Mouse (Mus musculus) lung, embryonic 16.5 days (tissue): Measurements from ENCODE around the gene Rnf215. TPM values are rescaled to one million over a fixed set of nuclear protein-coding genes. Genes with fewer than 3 reads are reported as not detected.
A peak's percentile ranks its signal among the peaks of the same experiment; 100 is the strongest.

Source experiments
- ATAC-seq: fragments of 200-750 bp; cut with Nextera tagmentation; 2 replicates; pipeline ENCODE4 v1.8.0; 2017; ENCODE audit warnings: low read depth, mild to moderate bottlenecking, moderate library complexity
- H3K27ac ChIP-seq: fragments of 300-500 bp; sonication (generic); 2 replicates; pipeline ENCODE4 v1.5.1; 2014; ENCODE audit warnings: mild to moderate bottlenecking, control low read depth, low read length
- H3K27me3 ChIP-seq: fragments of 300-500 bp; sonication (generic); 2 replicates; pipeline ENCODE4 v1.6.1; 2014; ENCODE audit warnings: low read depth, low read length, mixed read lengths; ENCODE audit not compliant: control insufficient read depth, insufficient read depth
- H3K36me3 ChIP-seq: fragments of 300-500 bp; sonication (generic); 2 replicates; pipeline ENCODE4 v1.6.1; 2014; ENCODE audit warnings: low read length; ENCODE audit not compliant: control insufficient read depth, insufficient read depth
- H3K4me1 ChIP-seq: fragments of 300-500 bp; sonication (generic); replicated peaks from 2 replicates; pipeline ENCODE4 v1.6.1; 2014; ENCODE audit warnings: low read length, mixed read lengths; ENCODE audit not compliant: control insufficient read depth, insufficient read depth
- H3K4me2 ChIP-seq: fragments of 300-500 bp; sonication (generic); 2 replicates; pipeline ENCODE4 v1.6.1; 2014; ENCODE audit warnings: low read depth, low read length, control low read depth
- H3K4me3 ChIP-seq: fragments of 300-500 bp; sonication (generic); 2 replicates; pipeline ENCODE4 v1.5.1; 2014; ENCODE audit warnings: mild to moderate bottlenecking, low read length, control low read depth
- H3K9ac ChIP-seq: fragments of 300-500 bp; sonication (generic); 2 replicates; pipeline ENCODE4 v1.6.1; 2014; ENCODE audit warnings: low read length, control low read depth
- H3K9me3 ChIP-seq: fragments of 300-500 bp; sonication (generic); 2 replicates; pipeline ENCODE4 v1.6.1; 2016; ENCODE audit warnings: low read length; ENCODE audit not compliant: control insufficient read depth
- WGBS: fragments of 180-500 bp; shearing (Covaris S2); extraction: QIAGEN DNeasy Blood & Tissue Kit; methylation state at CpG from one replicate; pipeline ENCODE4 v1.1.7; 2014; 5-methylcytosine and 5-hydroxymethylcytosine counted together
- polyA plus RNA-seq: library from polyadenylated mRNA; unstranded; fragments of >200 nt; fragmentation: Nextera tagmentation; extraction: Ambion mirVana; gene quantifications from 2 replicates; pipeline ENCODE4 v1.2.1, GENCODE M21; 2015

Rnf215 gene
- polyA plus RNA-seq: 33.6 and 35.7 TPM in 2 replicates

DNA sequence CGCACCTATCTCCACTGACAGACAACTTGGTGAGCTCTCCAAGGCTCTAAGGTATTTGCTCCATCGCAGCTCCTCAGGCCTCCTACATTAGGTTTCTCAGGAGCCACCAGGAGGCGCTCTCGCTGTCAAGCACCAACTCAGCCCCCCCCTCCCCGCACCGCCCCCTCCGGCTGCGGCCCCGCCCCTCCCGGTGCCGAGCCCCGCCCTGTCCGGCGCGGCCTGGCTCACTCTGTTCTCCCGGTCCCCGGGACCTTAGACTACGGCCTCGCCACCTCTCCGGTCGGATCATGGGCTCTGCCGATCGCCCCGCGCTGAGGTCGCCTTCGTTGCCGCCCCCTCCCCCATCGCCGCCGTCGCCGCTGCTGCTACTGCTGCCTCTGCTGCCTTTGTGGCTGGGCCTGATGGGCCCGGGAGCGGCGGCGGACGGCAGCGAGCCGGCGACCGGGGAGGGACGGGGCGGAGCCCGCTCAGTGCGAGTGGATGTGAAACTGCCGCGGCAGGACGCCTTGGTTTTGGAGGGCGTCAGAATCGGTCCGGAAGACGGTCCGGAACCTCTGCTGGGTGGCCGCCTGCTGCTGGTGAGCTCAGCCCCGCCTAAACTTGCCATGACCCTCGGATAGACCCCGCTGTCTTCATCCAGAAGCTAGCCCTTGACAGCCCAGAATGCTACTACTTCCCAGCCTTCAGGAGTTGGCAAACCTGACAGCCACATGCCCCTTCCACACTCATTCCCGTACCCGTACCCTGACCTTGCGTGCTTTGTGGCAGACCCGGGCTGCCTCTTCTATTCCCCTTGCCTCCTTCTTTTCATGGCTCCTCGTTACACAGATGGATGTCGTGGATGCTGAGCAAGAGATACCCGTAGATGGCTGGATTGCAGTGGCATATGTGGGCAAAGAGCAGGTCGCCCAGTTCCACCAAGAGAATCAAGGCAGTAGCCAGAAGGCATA is at the start of gene Rnf215:
Gene Rnf215, plus strand, starts transcription at position 217 of the 950 bp plus-strand sequence.
- peaks cover 10% of the 10 kb centered on the region for H3K4me1 ChIP-seq
- no peaks in the 10 kb centered on the region for H3K27me3 ChIP-seq
- H3K36me3 ChIP-seq: peaks cover 7% of the 10 kb centered on the region
- ATAC-seq: peak; percentile 97
- peak within 1 kb of the TSS; percentile 90 for H3K4me3 ChIP-seq
- H3K9me3 ChIP-seq: peaks cover 3% of the 10 kb centered on the region; the same call in 1 of the 2 replicates
- peak within 1 kb of the TSS; percentile 95 for H3K4me2 ChIP-seq
- under 1% methylated on average over 64 of the region's 66 CpGs for WGBS
- peak within 1 kb of the TSS; percentile 98 for H3K9ac ChIP-seq
- peak within 1 kb of the TSS; percentile 79 for H3K27ac ChIP-seq

DNA sequence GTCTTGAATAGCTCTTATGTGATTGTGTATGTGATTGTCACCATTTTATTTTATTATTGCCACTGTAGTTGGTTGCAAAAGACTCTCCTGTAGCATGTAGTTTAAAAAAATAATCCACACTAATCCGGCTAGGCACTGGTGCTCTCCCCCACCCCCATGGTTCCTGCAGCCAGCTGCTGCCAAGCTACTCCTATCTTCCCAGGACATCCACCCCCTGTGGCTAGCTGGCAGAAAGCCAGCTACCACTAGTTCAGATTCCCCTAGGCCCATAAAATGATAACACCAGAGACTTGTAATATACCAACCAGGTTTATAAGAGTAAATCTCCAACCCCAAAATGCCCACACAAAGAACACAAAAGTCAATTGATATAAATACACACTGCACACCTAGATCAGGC is 48.8 kb upstream of the Rnf215 start:
- 57% methylated on average over 1 of the region's 1 CpGs for WGBS
- no peak overlapping the region for H3K27ac ChIP-seq
- no peak overlapping the region for H3K4me2 ChIP-seq

GRCm38 (mm10) chr11:4087267-4087666 is 47.7 kb upstream of the Rnf215 start:
- Histone ChIP-seq H3K9ac (no peak overlapping the region), H3K4me3 (no peak overlapping the region), H3K27me3 (no peaks in the 10 kb centered on the region), H3K36me3 (peaks cover 12% of the 10 kb centered on the region), H3K4me1 (no peaks in the 10 kb centered on the region), H3K9me3 (no peaks in the 10 kb centered on the region), H3K4me2 (no peak overlapping the region), H3K27ac (no peak overlapping the region)
- ATAC-seq: no peak
- 62% methylated on average over 2 of the region's 2 CpGs for WGBS

More for the DNA sequence above, 48.8 kb upstream of the Rnf215 start:
- no peak overlapping the region for H3K9ac ChIP-seq
- no peaks in the 10 kb centered on the region for H3K9me3 ChIP-seq
- no peak overlapping the region for H3K4me3 ChIP-seq
- no peak for ATAC-seq
- H3K4me1 ChIP-seq: no peaks in the 10 kb centered on the region
- peaks cover 4% of the 10 kb centered on the region for H3K36me3 ChIP-seq
- H3K27me3 ChIP-seq: no peaks in the 10 kb centered on the region

- peak overlapping the region; percentile 81; the same call in 1 of the 2 replicates for H3K4me2 ChIP-seq
- no peak overlapping the region for H3K27ac ChIP-seq
- 77% methylated on average over 18 of the region's 18 CpGs for WGBS
- H3K4me1 ChIP-seq: peaks cover 19% of the 10 kb centered on the region
- H3K9ac ChIP-seq: no peak overlapping the region
- no peaks in the 10 kb centered on the region for H3K27me3 ChIP-seq
- H3K36me3 ChIP-seq: peaks cover 12% of the 10 kb centered on the region
- ATAC-seq: no peak
- H3K4me3 ChIP-seq: 0 out of 2 replicates have a peak overlapping the region, but pooled peaks have one; percentile 62
- H3K9me3 ChIP-seq: no peaks in the 10 kb centered on the region
Observed at GRCm38 (mm10) chr11:4093459-4094377, 41.3 kb upstream of the Rnf215 start.

DNA sequence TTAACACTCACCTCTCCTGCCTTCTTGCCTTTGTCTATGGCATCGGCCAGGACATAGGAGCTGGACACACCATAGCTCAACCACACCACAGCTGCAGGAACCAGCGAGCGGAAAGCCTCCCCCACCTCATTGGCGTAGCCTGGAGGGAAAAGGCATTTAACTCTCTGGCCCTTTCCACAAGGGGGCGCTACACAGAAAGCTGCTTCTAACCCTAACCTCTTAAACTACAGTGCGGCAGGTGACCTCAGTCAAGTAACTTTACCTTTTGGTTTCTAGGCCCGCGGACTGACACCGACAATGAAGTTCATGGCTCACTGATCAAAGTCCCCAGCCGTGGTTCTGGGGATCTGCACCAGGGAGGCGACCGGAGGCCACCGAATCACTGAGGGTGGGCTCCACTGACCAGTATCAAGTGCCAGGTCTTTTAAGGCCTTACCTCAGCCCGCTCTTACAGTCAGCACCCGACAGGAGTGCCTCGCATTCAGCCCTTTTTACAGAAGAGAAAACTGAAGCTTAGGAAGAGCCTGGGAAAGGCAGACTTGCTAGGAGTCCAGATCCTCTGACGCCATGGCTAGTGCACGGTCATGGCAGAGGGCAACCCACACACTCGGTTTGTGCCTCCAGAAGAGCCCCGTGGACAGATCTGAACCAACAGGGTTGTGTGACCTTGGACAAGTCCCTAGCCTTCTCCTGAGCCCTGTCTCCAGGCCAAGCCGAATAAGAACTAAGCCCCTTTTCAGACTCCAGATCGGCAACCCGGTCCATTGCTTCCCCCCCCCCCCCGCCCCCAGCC is 40.4 kb upstream of the Rnf215 start:
- Histone ChIP-seq H3K27ac (peak overlapping the region; percentile 72), H3K36me3 (peaks cover 12% of the 10 kb centered on the region), H3K4me3 (peak overlapping the region; percentile 62), H3K4me1 (peaks cover 19% of the 10 kb centered on the region), H3K9ac (peak overlapping the region; percentile 74), H3K9me3 (no peaks in the 10 kb centered on the region), H3K27me3 (no peaks in the 10 kb centered on the region), H3K4me2 (peak overlapping the region; percentile 81)
- WGBS: 9% methylated on average over 22 of the region's 24 CpGs
- no peak for ATAC-seq

GRCm38 (mm10) chr11:4095171-4096053 is 39.6 kb upstream of the Rnf215 start, which contains the start of gene Mtfp1:
Mtfp1 (minus strand) TSS chr11:4095445.
- WGBS: 6% methylated on average over 32 of the region's 34 CpGs
- H3K4me3 ChIP-seq: peak within 1 kb of the TSS; percentile 62
- H3K27me3 ChIP-seq: no peaks in the 10 kb centered on the region
- H3K4me2 ChIP-seq: peak within 1 kb of the TSS; percentile 81
- no peaks in the 10 kb centered on the region for H3K9me3 ChIP-seq
- H3K9ac ChIP-seq: peak within 1 kb of the TSS; percentile 74
- H3K36me3 ChIP-seq: peaks cover 12% of the 10 kb centered on the region
- peaks cover 19% of the 10 kb centered on the region for H3K4me1 ChIP-seq
- H3K27ac ChIP-seq: peak within 1 kb of the TSS; percentile 72
- peak; percentile 26; the same call in 1 of the 2 replicates for ATAC-seq

GRCm38 (mm10) chr11:4096054-4096984 is 38.7 kb upstream of the Rnf215 start:
- Histone ChIP-seq H3K27ac (peak overlapping the region; percentile 93), H3K27me3 (no peaks in the 10 kb centered on the region), H3K9me3 (no peaks in the 10 kb centered on the region), H3K4me1 (peaks cover 19% of the 10 kb centered on the region), H3K4me3 (peak overlapping the region; percentile 62), H3K9ac (peak overlapping the region; percentile 83), H3K4me2 (peak overlapping the region; percentile 92), H3K36me3 (peaks cover 8% of the 10 kb centered on the region)
- 2% methylated on average over 45 of the region's 45 CpGs for WGBS
- ATAC-seq: peak; percentile 96
